Mouse (Mus musculus): ENCODE measurements around the gene Naip5. TPM values are rescaled to one million over a fixed set of nuclear protein-coding genes. Genes with fewer than 3 reads are reported as not detected.
"Not testable (repeated sequence)": the region's sequence is repeated elsewhere in the genome, so short reads cannot be mapped to it uniquely, and the experiment has no call there.

Gene Naip5
- polyA plus RNA-seq, 1 experiment from 2014 or later = 0.16 TPM

DNA sequence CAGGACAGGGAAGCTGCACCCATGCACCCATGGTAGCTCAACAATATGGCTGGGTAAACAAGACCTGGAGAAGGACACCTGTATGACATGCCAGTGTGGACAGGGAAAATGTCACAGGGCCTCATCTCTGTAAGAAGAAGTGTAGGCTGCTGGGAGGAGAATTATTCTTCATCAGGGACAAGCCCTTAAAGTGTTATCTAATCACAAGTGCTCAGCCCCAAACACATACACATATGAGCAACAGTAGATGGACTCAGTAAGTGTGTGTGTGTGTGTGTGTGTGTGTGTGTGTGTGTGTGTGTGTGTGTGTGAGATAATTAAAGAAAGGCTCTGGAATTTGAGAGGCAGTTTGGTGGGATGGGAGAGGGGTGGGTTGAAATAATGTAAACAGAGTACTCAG is 45.3 kb downstream of the Naip5 start:
- no peaks in the 10 kb centered on the region for H3K36me3 ChIP-seq
- no peak overlapping the region for H3K4me3 ChIP-seq
- ATAC-seq (ENCODE audit: low FRiP score, low read depth) = no peak
- no peaks in the 10 kb centered on the region for H3K27me3 ChIP-seq
- H3K9ac ChIP-seq = no peak overlapping the region
- no peaks in the 10 kb centered on the region for H3K9me3 ChIP-seq
- no peak overlapping the region for H3K4me2 ChIP-seq
- H3K27ac ChIP-seq (replicated peaks) = no peak overlapping the region
- H3K4me1 ChIP-seq (replicated peaks) = no peaks in the 10 kb centered on the region

GRCm38 (mm10) chr13:100195421-100195820 is 50.7 kb downstream of the Naip5 start:
- Histone ChIP-seq H3K27ac (replicated peaks) (no peak overlapping the region), H3K4me2 (no peak overlapping the region), H3K4me1 (replicated peaks) (no peaks in the 10 kb centered on the region), H3K4me3 (no peak overlapping the region), H3K27me3 (no peaks in the 10 kb centered on the region), H3K9ac (no peak overlapping the region), H3K36me3 (no peaks in the 10 kb centered on the region), H3K9me3 (no peaks in the 10 kb centered on the region)
- no peak for ATAC-seq (ENCODE audit: low FRiP score, low read depth)
- 87% methylated on average over 3 of the region's 3 CpGs for WGBS

- H3K27me3 ChIP-seq; H3K9ac ChIP-seq; H3K36me3 ChIP-seq; H3K4me2 ChIP-seq; H3K4me3 ChIP-seq; H3K27ac ChIP-seq (replicated peaks); ATAC-seq (ENCODE audit: low FRiP score, low read depth); H3K4me1 ChIP-seq (replicated peaks); H3K9me3 ChIP-seq: not testable (repeated sequence)
These were observed 63.0 kb downstream of the Naip5 start for GRCm38 (mm10) chr13:100183111-100183510.

- not testable (repeated sequence) for H3K4me3 ChIP-seq; H3K9ac ChIP-seq; H3K4me1 ChIP-seq (replicated peaks); ATAC-seq (ENCODE audit: low FRiP score, low read depth); H3K27ac ChIP-seq (replicated peaks); H3K4me2 ChIP-seq; H3K9me3 ChIP-seq; H3K36me3 ChIP-seq; H3K27me3 ChIP-seq
- 82% methylated on average over 4 of the region's 5 CpGs for WGBS
These were observed 71.8 kb downstream of the Naip5 start for GRCm38 (mm10) chr13:100174360-100174759.

DNA sequence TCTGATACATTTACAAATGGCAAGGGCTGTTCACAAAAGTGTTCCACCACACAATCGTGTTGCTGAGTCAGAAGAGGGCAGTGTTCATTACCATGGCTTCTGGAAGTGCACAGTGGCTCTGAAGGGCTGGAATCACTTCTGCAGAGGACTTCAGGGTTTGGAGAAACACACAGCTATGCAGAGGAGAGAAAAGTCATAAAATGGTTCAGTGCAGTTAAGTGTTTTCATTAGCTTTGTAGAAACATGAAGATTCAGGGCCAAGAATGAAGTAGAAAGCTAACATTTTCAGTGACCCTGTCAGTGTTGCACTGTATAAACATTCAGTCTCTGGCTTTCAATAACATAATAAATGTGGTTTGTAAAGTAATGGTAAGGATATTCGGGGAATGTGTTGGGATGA is 79.7 kb downstream of the Naip5 start:
- ATAC-seq (ENCODE audit: low FRiP score, low read depth); H3K9ac ChIP-seq; H3K4me2 ChIP-seq; H3K27ac ChIP-seq (replicated peaks); H3K4me1 ChIP-seq (replicated peaks); H3K9me3 ChIP-seq; H3K36me3 ChIP-seq; H3K27me3 ChIP-seq; H3K4me3 ChIP-seq: not testable (repeated sequence)
- 83% methylated on average over 2 of the region's 2 CpGs for WGBS

DNA sequence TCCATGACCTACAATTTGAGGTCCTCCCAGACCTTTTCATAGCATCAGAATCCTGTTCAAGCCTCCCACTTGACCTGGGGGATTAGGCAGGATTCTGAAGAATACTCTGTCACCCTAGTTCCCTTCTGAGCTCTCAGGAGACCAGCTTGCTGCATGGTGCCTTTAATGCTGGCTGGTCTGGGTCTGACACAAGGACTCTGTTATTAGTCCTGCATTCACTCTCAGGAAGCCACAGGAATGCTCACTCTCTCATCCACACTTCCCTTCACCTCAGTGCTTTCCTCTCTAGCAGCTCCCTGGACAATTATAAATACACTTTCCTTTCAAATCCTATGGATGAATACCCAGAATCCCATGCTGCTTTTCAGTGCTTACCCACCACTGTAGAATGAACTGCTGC is 83.7 kb downstream of the Naip5 start:
- H3K4me1 ChIP-seq (replicated peaks); H3K36me3 ChIP-seq; H3K27ac ChIP-seq (replicated peaks); H3K27me3 ChIP-seq; H3K4me2 ChIP-seq; H3K9me3 ChIP-seq; ATAC-seq (ENCODE audit: low FRiP score, low read depth); H3K4me3 ChIP-seq; H3K9ac ChIP-seq: not testable (repeated sequence)

Other genes with a start within 250 kb of the Naip5 start
- 34.0 and 34.6 TPM in 2 replicates for gene Mccc2, start 230.7 kb downstream of the Naip5 start, polyA plus RNA-seq (2015; fragmentation: Nextera tagmentation; extraction: Ambion mirVana)
- gene Bdp1, start 142.3 kb downstream of the Naip5 start, polyA plus RNA-seq (2015; fragmentation: Nextera tagmentation; extraction: Ambion mirVana) = 23.9 and 29.7 TPM in 2 replicates
- 405 and 406 TPM in 2 replicates for gene Serf1, start 138.3 kb downstream of the Naip5 start, polyA plus RNA-seq (2015; fragmentation: Nextera tagmentation; extraction: Ambion mirVana)
- 43.2 and 43.4 TPM in 2 replicates for gene Smn1, start 121.5 kb downstream of the Naip5 start, polyA plus RNA-seq (2015; fragmentation: Nextera tagmentation; extraction: Ambion mirVana)
- 0.09 and 0.13 TPM in 2 replicates for gene Naip2, start 44.2 kb downstream of the Naip5 start, polyA plus RNA-seq (2015; fragmentation: Nextera tagmentation; extraction: Ambion mirVana)
- 0.03 and 0.09 TPM in 2 replicates for gene Naip6, start 71.4 kb upstream of the Naip5 start, polyA plus RNA-seq (2015; fragmentation: Nextera tagmentation; extraction: Ambion mirVana)
- 0.08 TPM in 1 of 2 replicates, not detected in the other for gene Naip1, start 206.5 kb upstream of the Naip5 start, polyA plus RNA-seq (2015; fragmentation: Nextera tagmentation; extraction: Ambion mirVana)
- gene Gtf2h2, start 246.3 kb upstream of the Naip5 start, polyA plus RNA-seq (2015; fragmentation: Nextera tagmentation; extraction: Ambion mirVana) = 62.9 and 70.6 TPM in 2 replicates